Mouse (Mus musculus) cerebellum, adult 18-20 months (tissue): ENCODE data around the gene Gsg1l.

Experiments used
- DNase-seq, 2 experiments: peaks; one replicate each; pipeline ENCODE4 v3.0.0; 2021

Gsg1l gene

DNA sequence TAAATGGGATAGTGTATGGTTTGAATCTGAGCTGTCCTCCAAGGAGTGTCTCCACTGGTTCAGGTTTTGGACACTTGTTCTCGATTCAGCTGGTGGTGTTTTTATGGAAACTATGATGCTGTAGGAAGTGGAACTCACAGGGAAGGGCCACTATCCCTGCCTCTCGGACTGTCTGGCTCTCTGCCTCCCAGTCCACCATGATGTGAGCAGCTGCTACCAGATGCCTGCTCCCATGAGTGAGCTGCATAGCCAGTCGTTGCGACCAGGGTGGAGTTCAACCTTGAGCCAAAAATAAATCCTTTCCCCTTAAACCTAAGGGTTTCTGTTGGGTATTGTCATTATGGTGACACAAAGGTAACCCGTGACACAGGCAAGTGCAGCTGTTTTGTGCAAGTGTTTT lies 158.2 kb downstream of the Gsg1l start:
- DNase-seq = no peak

DNA sequence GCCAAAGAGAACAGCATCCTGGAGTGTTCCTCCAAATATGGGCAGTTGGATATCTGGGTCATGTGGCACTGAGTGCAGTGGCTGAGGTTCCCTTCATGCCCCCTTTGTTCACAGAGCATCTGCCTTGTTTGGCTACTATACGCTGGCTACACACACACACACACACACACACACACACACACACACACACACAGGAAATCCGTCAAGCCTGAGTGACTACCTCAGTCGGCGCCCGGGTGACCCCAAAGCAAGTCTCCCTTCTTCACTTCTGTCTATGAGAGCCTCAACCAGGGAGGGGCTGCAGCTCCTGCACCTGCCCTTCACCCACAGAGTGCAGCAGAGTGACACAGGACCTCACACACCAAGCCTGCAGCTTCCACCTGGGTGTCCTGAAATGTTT lies 161.4 kb downstream of the Gsg1l start:
- DNase-seq = no peak

DNA sequence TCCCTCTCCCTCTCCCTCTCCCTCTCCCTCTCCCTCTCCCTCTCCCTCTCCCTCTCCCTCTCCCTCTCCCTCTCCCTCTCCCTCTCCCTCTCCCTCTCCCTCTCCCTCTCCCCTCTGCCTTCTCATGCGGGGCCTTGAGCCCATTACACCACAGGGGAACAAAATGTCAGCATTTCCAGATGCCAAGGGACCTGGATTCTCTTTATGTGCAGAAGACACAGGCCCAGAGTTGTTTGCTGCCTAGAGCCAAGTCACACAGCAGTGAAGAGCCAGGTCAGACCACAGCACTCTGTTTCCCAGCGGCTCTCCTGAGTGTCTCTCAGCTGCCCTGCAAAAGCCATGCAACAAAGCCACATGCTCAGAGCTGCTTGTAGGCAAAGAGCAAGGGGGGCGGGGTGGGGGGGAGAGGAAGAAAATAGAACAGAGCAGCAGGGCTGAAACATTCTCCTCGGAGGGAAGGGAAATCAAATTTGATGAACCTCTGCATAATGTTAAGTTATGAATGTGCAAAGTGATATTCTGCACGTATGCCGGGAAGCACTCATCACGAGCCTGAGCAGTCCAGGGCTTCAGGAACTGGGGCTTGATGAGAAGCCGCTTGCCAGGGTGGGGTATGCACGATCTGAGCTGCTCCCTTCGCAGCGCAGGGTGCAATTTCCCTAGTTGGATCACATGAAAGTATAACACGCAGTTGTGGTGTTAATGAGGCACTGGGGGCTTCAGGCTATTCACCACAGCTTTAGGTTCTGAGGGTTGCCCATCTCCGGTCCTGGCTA lies 181.6 kb downstream of the Gsg1l start:
- DNase-seq = no peak

DNA sequence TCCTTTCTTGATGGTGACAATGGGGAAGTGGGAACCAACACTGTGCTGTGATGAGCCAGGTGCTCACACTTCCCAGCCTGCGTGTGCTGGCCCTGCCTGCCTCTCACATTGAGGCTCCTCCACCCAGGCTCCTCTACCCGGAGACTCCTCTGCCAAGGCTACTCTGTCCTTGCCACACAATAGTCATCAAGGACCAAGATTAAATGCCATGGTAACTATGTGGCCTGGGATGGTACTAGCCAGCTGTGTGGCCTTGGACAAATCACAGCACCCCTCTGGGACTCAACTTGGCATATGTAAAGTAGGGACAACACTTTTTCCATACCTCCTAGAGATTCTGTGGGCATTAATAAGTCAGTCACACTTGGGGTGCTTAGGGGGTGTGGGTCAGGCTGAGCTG lies 182.3 kb downstream of the Gsg1l start:
- no peak for DNase-seq

DNA sequence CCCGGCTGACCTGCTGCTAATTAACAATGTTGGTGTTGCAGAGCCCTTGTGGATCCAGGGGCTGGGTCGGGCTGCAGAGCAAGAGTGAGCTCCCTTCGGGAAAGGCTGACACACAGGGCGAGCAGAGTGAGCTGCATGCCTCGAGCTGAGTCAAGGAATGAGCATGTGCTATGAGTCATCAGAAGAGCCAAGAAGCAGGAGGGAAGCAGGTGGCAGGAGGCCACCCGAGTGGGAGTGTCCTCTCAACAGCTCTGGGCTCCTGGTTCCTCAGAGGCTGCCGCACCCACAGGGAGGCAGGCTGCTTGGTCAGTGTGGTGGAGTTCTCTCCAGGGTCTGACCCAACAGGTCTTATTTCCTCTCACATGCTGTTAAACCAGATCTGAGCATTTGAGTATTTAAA lies 183.2 kb downstream of the Gsg1l start:
- DNase-seq = peak; percentile 57 to 66

DNA sequence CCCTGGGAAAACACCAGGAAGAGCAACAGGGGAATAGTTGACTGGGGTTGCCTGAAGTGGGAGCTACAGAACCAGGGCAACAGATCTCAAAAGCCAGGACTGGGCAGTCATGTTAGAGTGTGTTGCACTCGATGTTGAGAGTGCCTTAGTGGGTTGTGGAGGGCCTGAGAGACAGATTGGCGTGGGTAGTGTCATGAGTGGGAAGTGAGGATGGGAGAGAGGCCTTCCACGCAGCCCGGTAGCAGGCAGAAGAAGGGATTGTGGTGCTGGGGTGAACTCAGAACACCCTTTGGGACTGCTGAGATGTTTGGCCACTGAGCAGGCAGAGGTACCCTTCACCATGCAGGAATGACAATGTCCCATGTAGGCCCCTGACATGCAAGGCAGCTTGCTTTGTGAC lies 185.2 kb downstream of the Gsg1l start:
- DNase-seq = no peak

DNA sequence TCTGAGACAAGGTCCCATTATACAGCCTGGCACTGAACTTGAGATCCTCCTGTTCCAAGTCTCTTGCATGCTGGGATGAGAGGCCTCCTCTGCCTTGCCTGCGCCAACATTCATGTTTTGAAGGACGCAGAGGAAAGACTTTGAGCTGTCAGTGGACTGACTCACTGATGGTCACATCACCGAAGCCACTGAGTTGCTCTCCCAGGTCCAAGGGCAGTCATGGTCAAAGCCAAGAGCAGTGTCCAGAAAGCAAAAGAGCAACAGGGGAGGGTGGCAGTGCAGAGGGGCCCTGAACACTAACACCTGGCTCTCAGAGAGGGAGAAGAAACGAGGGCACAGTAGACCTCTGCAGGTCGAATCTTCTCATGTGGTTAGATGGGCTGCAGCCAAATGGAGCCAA lies 188.6 kb downstream of the Gsg1l start:
- DNase-seq = no peak

DNA sequence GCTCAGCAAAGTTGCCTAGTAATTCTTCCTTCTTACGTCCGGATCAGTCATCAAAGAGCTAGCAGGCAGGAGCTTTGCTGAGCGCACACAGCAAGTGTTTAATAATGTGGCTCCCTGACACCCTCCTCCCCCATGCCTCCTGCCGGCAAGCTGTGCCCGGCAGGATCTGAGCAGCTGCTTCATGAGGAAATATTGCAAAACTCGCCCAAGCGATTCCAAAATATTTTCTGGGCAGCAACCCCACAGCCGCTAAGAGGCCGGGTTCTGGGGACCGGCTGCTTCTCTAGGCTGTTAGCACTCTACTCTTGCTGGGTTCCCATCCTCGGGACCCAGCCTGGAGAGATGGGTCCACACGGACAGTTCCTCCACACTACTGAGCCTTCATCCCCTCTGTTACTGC lies 193.8 kb downstream of the Gsg1l start:
- peak; percentile 23 to 24 for DNase-seq

DNA sequence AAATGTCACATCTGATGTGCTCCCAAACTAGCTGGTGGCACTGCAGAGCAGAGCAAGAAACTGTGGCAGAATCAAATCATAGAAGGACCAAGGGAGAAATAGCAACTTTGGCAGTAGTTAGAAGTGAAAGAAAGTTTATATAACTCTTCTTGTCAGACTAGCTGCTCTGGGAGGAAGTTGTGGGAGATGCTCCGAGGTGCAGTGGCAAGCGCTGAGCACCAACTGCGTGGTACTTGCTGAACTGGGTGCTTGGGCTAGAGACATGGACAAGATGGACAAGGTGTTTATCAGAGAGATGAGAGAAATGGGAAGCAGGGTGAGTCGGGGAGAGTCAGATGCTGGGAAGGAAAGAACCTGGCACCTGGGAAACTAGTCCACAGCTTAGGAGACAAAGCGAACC lies 194.4 kb downstream of the Gsg1l start:
- DNase-seq = no peak

DNA sequence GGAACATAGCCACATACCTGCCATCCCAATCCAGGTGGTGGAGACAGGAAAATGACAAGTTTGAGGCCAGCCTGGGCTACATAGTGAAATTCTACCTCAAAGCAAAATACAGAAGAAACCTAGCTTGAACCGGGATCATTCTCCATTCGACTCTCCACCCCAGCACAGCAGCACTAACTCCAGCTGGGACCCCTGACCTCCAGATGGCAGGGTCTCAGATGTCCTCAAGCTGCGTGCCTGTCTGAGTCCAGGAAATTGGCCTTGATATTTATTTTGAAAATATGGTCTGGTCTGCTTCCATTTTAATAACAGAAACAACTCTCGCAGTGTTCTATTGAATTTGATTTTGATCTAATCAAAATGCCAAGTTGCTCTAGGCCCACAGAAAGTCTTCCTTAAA lies 195.1 kb downstream of the Gsg1l start:
- no peak for DNase-seq

DNA sequence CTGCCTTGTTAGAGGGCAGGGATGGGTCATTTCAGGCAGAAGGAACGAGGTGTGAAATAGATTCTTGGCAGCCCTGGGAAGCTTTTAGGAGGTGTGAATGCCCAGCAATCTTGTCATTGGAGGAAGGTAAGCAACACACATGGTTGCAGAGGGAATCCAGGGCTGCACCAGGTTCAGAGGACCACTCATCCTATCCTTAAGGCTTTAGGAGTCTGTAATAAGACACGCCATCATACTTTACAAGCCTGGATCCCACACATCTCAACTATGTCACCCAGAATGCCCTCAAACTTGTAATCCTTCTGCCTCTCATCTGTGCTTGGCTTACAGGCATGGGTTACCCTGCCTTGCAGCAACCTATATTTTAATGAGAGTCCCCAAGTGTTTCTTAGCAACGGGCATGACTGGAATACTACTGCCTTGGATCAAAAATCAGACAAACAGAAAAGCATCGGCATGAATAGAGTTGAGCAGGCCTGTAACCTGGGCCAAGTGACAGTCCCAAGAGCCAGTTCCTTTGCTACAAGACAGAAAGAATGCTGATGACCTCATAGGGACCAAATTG lies 196.0 kb downstream of the Gsg1l start:
- DNase-seq = no peak

DNA sequence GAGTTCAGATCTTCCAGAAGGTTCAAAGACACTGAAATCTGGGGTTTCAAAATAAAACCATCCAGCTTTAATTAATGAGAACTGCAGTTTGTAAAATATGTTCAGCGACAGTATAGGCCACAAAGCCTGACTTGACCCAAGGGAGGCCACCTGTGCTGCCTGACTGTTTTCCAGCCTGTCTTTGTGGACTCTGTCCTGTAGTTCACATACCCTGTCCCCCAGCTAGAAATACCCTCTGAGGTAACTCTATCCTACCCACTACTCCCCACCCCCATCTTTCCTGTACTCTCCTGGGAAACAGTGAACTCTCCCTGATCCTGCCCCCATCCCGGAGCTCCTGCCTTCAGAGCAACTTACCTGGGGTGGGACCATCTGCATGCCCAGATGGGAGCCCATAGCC lies 199.0 kb downstream of the Gsg1l start:
- DNase-seq = no peak

DNA sequence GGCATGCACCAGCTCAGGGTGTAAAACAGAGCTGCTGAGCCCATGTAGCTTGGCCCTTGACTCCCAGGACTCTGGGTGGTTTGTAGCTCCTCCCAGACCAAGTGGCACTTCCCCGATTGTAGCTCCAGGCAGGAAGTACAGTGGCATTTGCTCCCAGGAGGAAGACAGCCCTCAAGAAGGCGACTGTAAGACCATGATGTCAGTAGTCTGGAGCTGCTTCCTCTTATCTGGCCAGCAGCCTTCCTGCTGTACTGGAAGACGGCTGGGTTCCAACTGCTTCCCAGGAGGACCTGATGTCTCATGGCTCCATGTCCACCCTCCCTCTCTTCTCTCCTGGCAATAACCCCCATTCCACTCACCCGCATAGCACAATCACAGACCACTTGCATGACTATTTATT lies 204.2 kb downstream of the Gsg1l start:
- peak in 1 of 2 experiments; percentile 19 for DNase-seq

DNA sequence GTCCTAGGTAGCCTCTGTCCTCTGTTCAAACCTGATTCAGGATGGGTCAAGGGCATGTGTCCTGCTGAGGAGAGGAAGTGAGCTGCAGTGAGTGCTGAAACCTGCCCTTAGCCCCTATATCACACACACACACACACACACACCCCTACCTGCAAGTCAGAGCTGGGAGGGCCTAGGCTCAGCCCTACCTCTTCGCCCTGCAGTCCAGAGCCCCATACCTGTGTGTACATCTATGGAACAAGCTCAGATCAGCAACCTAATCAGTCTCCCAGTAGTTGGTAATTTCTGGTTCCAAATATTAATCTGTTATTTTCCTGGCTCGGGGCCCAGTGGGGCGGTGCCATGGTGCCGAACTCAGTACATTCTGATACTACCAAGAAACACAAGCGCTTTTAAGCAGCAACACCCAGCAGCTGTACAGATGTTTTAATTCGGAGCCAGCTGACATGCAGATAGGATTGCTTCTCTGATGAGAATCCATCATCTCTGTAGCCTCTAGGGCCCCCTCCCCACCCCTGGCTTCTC lies 208.2 kb downstream of the Gsg1l start:
- no peak for DNase-seq

DNA sequence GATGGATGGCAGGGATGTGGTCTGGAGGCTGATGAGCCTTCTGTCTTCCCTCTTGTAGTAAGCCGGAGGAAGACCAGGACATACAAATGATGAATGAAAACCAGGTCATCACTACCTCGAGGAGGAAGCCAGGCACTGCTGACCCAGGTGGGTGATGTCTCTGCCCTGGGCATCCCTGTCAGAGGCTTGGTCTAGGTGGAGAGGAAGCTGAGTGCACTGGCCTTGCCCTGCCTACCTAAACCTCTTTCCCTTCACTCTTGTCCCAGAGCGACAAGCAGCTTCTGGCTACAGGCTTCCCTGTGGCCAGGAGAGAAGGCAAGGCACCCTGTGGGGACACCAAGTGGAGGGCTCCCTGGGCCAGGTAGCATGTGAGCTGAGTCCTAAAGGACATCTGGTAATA lies 209.3 kb downstream of the Gsg1l start:
- DNase-seq = no peak

DNA sequence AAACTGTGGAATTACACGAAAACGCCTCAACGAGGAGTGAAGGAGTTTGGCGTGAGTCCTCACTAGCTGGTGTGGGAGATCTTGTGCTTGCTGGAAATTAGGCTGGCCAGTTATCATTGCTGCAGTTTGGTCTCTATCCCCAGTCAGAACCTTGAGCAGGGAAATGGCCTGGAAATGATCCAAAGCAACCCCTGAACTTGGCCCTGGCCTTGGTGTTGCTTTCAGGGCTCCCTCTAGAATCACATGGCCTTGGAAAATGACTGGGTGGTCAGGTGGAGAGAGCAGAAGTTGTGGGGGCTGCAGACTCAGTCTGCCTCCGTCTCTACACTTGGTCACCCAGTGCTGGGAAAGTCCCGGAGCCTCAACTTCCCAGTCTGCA lies 210.0 kb downstream of the Gsg1l start:
- no peak for DNase-seq

DNA sequence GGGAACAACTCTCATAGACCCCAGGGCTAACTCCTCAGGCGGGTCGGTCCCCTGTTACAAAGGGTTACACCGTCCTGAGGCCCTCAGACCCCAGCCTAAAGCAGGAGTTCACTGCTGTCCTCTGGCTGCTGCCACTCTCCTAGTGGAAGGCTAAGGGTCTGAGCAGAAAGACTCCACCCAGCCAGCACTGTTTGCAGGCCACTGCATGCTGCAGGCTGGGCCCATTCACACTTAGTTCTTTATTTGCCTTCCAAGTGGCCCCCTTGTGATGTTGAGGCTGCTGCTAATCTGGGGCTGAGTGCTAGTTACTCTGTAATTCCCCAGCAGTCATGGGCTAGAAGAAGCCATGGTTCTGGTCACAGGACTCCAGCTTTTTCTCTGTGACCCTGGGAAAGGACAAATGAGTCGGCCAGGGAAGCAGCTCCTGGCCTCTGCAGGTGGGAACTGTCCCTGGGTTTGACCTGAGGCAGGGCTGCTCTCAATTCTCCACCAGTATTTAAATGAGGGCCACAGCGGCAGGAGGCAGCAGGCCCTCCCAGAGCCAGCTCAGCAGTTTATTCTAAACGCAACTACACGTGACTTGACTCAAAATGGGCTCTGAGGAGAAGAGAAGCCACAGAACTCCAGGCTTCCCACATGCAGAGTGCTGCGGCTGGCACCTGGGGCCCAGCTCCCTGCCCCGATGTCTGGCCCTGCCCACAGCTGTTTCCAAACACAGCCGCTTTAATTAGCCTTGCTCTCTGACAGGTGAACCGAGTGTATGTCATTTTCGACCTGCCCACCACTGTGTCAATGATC lies 210.6 kb downstream of the Gsg1l start:
- no peak for DNase-seq

DNA sequence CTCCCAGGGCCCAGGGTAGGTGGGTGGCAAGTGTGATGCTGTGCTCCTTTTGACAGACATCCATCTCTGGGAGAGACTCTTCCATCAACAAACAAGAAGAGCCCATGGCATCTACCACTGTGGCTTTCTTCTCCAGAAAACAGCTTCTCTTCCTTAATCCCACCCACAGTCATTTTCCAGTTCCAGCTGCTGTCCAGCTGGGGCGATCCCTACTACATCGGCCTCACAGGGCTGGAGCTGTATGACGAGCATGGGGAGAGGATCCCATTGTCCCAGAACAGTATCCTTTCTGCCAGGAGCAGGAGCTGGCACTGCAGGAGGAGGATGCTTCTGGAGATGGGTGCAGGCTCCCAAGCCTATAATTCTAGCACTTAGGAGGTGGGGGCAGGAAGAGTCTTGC lies 213.6 kb downstream of the Gsg1l start:
- no peak for DNase-seq

DNA sequence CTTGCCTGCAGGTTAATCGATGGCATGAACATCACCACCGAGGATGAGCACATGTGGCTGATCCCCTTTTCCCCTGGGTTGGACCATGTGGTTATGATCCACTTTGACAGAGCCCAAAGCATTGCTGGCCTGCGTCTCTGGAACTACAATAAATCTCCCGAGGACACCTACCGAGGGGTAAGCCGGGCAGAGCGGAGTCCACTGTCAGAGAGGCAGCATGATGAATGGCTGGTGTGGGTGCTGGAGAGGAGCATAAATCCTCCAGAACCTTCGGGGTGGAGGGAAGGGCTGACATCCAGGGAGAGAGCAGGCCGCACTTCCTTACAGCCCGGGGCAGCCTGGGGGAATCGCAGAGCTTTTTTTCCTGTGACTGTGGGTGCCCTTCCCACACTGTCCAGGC lies 217.0 kb downstream of the Gsg1l start:
- DNase-seq = no peak

DNA sequence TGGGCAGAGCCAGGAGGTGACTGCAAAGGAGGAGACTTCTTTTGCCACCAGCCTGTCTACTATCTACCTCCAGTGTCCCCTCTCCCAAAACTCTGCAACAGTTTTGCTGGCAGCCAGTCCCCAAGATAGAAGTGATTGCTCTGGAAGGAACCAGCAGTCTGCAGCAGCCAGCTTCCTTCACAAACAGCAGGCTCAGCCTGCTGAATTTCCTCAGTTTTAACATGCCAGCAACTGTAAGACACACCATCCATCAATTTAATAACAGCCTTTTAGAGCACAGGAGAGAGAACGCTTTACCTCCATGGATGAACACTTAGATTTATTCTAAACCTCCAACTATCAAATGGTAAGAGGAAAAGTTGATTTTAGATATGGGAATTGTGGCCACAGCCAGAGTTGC lies 218.2 kb downstream of the Gsg1l start:
- DNase-seq = no peak

DNA sequence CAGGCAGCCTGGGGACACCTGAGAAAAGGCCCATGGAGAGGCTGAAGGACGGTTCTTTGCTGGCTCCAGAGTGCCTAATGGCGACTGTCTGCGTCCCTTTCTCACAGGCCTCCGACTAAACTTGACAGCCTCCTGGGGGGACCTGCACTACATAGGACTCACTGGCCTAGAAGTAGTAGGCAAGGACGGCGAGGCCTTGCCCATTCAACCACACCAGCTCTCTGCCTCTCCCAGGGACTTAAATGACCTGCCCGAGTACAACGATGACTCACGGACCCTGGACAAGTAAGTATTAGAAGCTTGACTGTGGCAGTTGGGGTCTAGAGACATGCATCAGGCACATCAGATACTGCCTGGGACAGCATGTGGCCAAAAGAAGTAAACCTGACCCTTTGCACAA lies 221.8 kb downstream of the Gsg1l start:
- no peak for DNase-seq

DNA sequence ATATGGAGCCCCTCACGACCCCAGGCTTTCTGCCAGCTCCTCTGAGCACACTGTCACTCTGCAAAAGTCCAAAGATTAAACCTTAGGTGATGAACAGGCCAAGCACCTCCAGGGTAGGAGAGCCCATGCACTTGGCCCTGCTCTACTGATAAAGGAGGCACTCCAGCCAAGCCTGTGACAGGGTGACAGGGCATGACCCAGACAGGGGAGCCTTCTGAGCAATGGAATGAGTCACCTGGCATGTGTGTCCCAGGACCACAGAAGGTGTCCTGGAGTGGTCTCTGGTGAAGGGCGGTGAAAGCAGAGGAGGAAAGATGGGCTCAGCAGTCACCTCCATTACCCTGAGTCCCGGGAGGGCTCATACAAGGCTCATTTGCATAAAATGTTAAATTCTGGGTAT lies 222.6 kb downstream of the Gsg1l start:
- DNase-seq = no peak

DNA sequence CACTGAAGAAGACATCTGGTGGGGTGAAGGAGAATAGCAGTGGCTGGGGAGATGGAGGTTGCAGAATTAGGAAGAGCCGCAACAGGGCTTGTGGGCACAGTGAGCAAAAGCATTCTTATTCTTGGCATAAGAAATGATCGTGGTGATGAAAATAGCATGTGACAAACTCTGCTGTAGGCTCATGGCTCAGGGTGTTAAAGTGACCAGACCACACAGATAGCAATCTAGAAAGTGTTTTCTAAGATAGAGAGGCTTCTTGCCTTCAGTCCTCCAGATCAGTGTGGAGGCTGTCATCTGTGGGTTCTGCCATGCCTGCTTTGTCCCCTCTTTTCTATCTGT lies 234.7 kb downstream of the Gsg1l start:
- DNase-seq = no peak

DNA sequence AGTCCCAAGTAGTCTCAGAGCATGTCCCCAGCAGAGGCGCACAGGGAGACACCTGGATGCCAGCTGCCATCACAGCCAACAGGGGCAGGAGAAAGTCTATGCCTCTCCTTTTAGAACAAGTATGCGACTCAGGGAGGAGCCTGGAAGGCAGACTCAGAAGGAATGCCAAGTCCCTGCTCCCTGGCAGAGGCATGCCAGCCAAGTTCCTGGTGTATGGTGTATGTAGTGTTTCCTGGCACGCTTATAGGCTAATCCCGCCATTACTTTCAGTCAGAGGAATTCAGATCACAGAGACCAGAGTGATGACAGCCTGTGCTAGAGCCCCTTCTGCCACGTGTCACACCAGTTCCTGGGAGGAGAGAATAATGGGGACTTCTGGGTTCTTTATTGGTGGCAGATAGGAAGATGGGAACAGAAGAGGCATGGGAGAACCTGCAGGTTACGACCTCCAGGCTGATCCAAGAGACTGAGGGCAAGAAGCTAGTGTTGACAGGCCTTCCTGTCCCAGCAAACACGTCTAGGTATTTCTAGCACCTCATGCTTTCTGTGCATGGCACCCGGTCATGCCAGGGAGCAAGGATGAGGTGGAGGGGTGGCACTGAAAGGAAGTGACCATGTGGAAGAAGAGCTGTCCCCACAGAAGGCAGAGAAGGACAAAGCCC lies 235.2 kb downstream of the Gsg1l start:
- DNase-seq = peak in 1 of 2 experiments; percentile 11
